Mouse (Mus musculus): Measurements from ENCODE around the gene Dnah14.

DNA sequence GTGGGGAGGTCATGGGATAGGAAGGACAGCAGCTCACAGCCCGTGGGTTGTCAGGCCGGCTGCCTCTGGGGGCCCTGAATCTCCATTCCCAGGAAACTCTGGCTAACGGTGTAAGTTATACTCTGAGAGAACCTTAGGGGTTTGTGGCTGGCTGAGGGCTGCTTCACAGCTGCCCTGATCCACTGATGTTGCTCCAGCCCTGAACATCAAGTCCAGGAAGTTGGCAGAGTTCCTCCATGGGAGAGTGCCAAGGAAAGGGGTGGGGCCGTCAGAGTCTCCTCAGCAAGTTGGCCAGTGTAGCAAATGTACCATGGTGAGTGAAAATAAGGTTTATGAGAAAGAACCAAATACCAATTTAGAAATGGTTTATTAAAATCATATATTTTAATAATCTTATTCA is 47.0 kb upstream of the Dnah14 start:
- TF ChIP-seq CTCF (IDR thresholded peaks at IDR 0.05; ENCODE audit: extremely low read depth, insufficient read depth, low read length) = no peak
- TF ChIP-seq POLR2A (IDR thresholded peaks at IDR 0.05; ENCODE audit: extremely low read depth, insufficient read depth, low read length) = no peak
